Mouse (Mus musculus) stomach, embryonic 14.5 days (tissue): ENCODE data around the gene Gm17662. TPM values are rescaled to one million over a fixed set of nuclear protein-coding genes. Genes with fewer than 3 reads are reported as not detected.

Experiments used
- ATAC-seq: fragments of 200-750 bp; cut with Nextera tagmentation; 2 replicates; pipeline ENCODE4 v1.8.0; 2017; ENCODE audit warnings: low read depth, moderate TSS enrichment; ENCODE audit not compliant: insufficient number of reproducible peaks, insufficient read depth, low FRiP score
- H3K27ac ChIP-seq: fragments of 300-500 bp; sonication (generic); 2 replicates; pipeline ENCODE4 v1.5.1; 2014; ENCODE audit warnings: mild to moderate bottlenecking, low read length, moderate library complexity, mixed read lengths
- H3K27me3 ChIP-seq: fragments of 300-500 bp; sonication (generic); 2 replicates; pipeline ENCODE4 v1.6.1; 2014; ENCODE audit warnings: low read length, control low read depth, mixed read lengths; ENCODE audit not compliant: control insufficient read depth, insufficient read depth
- H3K36me3 ChIP-seq: fragments of 300-500 bp; sonication (generic); 2 replicates; pipeline ENCODE4 v1.6.1; 2014; ENCODE audit warnings: mild to moderate bottlenecking, control low read depth, low read length, moderate library complexity, mixed read lengths; ENCODE audit not compliant: control insufficient read depth, insufficient read depth
- H3K4me1 ChIP-seq: fragments of 300-500 bp; sonication (generic); 2 replicates; pipeline ENCODE4 v1.6.1; 2014; ENCODE audit warnings: low read length, control low read depth, mixed read lengths; ENCODE audit not compliant: control insufficient read depth, insufficient read depth
- H3K4me2 ChIP-seq: fragments of 300-500 bp; sonication (generic); replicated peaks from 2 replicates; pipeline ENCODE4 v1.6.1; 2014; ENCODE audit warnings: low read depth, low read length, control low read depth
- H3K4me3 ChIP-seq: fragments of 300-500 bp; sonication (generic); 2 replicates; pipeline ENCODE4 v1.5.1; 2014; ENCODE audit warnings: low read depth, low read length, control low read depth
- H3K9ac ChIP-seq: fragments of 300-500 bp; sonication (generic); replicated peaks from 2 replicates; pipeline ENCODE4 v1.6.1; 2014; ENCODE audit warnings: low read depth, mild to moderate bottlenecking, control low read depth, low read length, moderate library complexity, mixed read lengths
- H3K9me3 ChIP-seq: fragments of 300-500 bp; sonication (generic); 2 replicates; pipeline ENCODE4 v1.6.1; 2016; ENCODE audit warnings: low read depth, low read length, control low read depth; ENCODE audit not compliant: control insufficient read depth
- WGBS: fragments of 180-500 bp; shearing (Covaris S2); extraction: QIAGEN DNeasy Blood & Tissue Kit; methylation state at CpG from one replicate; pipeline ENCODE4 v1.1.7; 2014; 5-methylcytosine and 5-hydroxymethylcytosine counted together
- polyA plus RNA-seq: library from polyadenylated mRNA; unstranded; fragments of >200 nt; fragmentation: Nextera tagmentation; extraction: Ambion mirVana; gene quantifications from 2 replicates; pipeline ENCODE4 v1.2.1, GENCODE M21; 2014

The Gm17662 gene
- polyA plus RNA-seq, 1 experiment from 2014 or later, result not detected

GRCm38 (mm10) chr4:104824381-104825077 lies 32.6 kb upstream of the Gm17662 start:
- no peaks in the 10 kb centered on the region for H3K4me1 ChIP-seq
- no peak for ATAC-seq
- WGBS, result 65% methylated on average over 7 of the region's 7 CpGs

DNA sequence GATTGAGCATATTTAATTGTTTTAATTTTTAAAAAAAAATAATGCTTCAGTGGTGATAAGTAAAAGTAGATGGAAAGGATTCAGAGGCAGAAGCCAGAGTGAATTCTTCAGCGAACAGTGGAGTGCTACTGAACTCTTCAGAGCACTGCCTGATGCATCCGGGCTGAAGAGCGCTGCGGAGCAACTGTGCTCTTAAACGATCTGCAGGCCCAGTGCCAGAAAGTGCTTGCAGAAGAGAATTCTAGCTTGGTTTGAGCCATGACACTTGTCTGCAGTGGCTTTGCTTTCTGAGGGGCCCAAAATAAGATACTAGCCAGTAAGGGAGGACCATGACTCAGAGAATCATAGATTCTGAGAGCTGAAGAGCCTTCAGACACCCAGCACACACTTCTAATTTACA lies 28.2 kb upstream of the Gm17662 start:
- no peak overlapping the region for H3K9ac ChIP-seq
- 59% methylated on average over 5 of the region's 5 CpGs for WGBS
- no peak overlapping the region for H3K4me3 ChIP-seq
- no peaks in the 10 kb centered on the region for H3K9me3 ChIP-seq
- no peak for ATAC-seq
- H3K27me3 ChIP-seq, result no peaks in the 10 kb centered on the region
- no peak overlapping the region for H3K4me2 ChIP-seq
- H3K4me1 ChIP-seq, result no peaks in the 10 kb centered on the region
- no peaks in the 10 kb centered on the region for H3K36me3 ChIP-seq
- H3K27ac ChIP-seq, result no peak overlapping the region

More at GRCm38 (mm10) chr4:104824381-104825077, 32.6 kb upstream of the Gm17662 start:
- no peak overlapping the region for H3K9ac ChIP-seq
- H3K27ac ChIP-seq, result no peak overlapping the region
- H3K9me3 ChIP-seq, result no peaks in the 10 kb centered on the region
- H3K36me3 ChIP-seq, result no peaks in the 10 kb centered on the region
- no peak overlapping the region for H3K4me2 ChIP-seq
- H3K27me3 ChIP-seq, result no peaks in the 10 kb centered on the region
- no peak overlapping the region for H3K4me3 ChIP-seq

GRCm38 (mm10) chr4:104835096-104835495 lies 22.0 kb upstream of the Gm17662 start:
- ATAC-seq, result no peak
- H3K9me3 ChIP-seq, result no peaks in the 10 kb centered on the region
- H3K4me3 ChIP-seq, result no peak overlapping the region
- H3K4me1 ChIP-seq, result no peaks in the 10 kb centered on the region
- WGBS, result 63% methylated on average over 5 of the region's 5 CpGs
- H3K9ac ChIP-seq, result no peak overlapping the region
- H3K27ac ChIP-seq, result no peak overlapping the region
- H3K27me3 ChIP-seq, result no peaks in the 10 kb centered on the region
- H3K36me3 ChIP-seq, result no peaks in the 10 kb centered on the region
- H3K4me2 ChIP-seq, result no peak overlapping the region

DNA sequence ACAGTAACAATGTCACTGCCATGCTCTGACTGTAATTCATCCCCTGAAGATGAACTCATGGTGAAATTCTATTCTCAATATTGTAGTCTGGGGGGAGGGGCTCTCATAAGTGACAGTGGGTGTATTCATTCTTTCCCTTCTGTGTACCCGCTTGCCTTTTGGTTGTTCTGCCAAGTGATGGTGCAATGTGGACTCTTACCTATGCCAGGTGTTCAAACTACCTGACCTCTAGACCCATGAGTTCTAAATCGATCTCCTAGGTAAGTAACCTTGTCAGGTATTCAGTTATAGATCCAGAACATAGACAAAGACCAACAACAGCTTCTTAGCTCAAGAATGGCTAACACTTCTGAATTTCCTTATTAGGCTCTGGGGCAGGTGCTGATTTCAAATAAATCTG lies 18.8 kb upstream of the Gm17662 start:
- Histone ChIP-seq H3K4me3 (no peak overlapping the region), H3K27ac (no peak overlapping the region), H3K27me3 (no peaks in the 10 kb centered on the region), H3K9ac (no peak overlapping the region), H3K4me1 (no peaks in the 10 kb centered on the region), H3K9me3 (no peaks in the 10 kb centered on the region), H3K4me2 (no peak overlapping the region), H3K36me3 (no peaks in the 10 kb centered on the region)
- WGBS, result 78% methylated on average over 2 of the region's 2 CpGs
- ATAC-seq, result no peak

- 78% methylated on average over 5 of the region's 5 CpGs for WGBS
- Histone ChIP-seq H3K4me1 (no peaks in the 10 kb centered on the region), H3K36me3 (no peaks in the 10 kb centered on the region), H3K9me3 (no peaks in the 10 kb centered on the region), H3K4me2 (no peak overlapping the region), H3K27ac (no peak overlapping the region), H3K27me3 (no peaks in the 10 kb centered on the region), H3K9ac (no peak overlapping the region), H3K4me3 (no peak overlapping the region)
- ATAC-seq, result no peak
Observed at GRCm38 (mm10) chr4:104842204-104842603, 14.9 kb upstream of the Gm17662 start.

DNA sequence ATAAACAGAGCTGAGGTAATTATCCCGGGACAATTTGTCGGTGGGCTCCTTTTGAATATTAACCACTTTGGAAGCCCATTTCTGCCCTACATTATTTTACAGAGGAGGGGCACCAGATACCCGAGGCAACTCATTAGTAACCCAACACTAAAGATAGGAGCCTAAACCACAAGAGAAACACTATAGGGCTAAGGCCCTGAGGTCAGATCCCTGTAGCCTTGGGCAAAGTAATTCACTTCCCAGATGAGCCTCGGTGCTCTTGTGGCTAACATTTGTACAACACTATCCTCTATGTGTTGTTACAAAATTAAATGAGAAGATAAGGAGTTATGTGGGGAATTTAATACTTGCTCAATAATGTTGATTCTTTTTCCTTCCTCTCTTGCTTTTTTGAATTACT lies 13.6 kb upstream of the Gm17662 start:
- no peaks in the 10 kb centered on the region for H3K4me1 ChIP-seq
- 54% methylated on average over 4 of the region's 4 CpGs for WGBS
- H3K27me3 ChIP-seq, result no peaks in the 10 kb centered on the region
- H3K4me3 ChIP-seq, result no peak overlapping the region
- H3K27ac ChIP-seq, result no peak overlapping the region
- ATAC-seq, result no peak
- no peak overlapping the region for H3K9ac ChIP-seq
- no peaks in the 10 kb centered on the region for H3K9me3 ChIP-seq
- H3K36me3 ChIP-seq, result no peaks in the 10 kb centered on the region
- no peak overlapping the region for H3K4me2 ChIP-seq

GRCm38 (mm10) chr4:104855216-104855615 lies 1.9 kb upstream of the Gm17662 start:
- Histone ChIP-seq H3K4me3 (no peak overlapping the region), H3K9ac (no peak overlapping the region), H3K27me3 (no peaks in the 10 kb centered on the region), H3K9me3 (no peaks in the 10 kb centered on the region), H3K27ac (no peak overlapping the region), H3K36me3 (no peaks in the 10 kb centered on the region), H3K4me2 (no peak overlapping the region), H3K4me1 (no peaks in the 10 kb centered on the region)
- 89% methylated on average over 2 of the region's 2 CpGs for WGBS
- ATAC-seq, result no peak

DNA sequence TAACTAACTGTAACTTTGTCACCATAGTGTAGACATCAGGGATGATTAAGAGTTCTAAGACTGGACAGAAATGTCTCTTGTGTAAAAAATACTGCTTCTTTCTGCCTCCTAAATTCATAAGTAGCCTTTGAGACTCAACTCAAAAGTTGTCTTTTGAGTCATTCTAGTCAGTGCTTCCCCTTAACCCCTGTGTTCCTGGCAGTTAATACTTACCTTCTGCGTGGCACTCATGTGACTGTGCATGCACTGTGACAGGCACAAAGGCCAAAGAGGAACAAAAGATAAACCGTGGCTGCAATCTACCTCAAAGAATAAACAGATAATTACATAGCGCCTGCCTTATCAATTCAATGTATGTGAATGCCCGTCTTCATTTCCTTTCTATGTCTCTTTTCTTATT lies 694 bp downstream of the Gm17662 start:
- ATAC-seq, result no peak
- H3K4me3 ChIP-seq, result no peak overlapping the region
- H3K4me1 ChIP-seq, result no peaks in the 10 kb centered on the region

GRCm38 (mm10) chr4:104861241-104861640 lies 4.1 kb downstream of the Gm17662 start:
- Histone ChIP-seq H3K4me3 (no peak overlapping the region), H3K9me3 (no peaks in the 10 kb centered on the region), H3K4me2 (no peak overlapping the region), H3K4me1 (no peaks in the 10 kb centered on the region), H3K27ac (no peak overlapping the region), H3K9ac (no peak overlapping the region), H3K36me3 (no peaks in the 10 kb centered on the region), H3K27me3 (no peaks in the 10 kb centered on the region)
- ATAC-seq, result no peak
- 80% methylated on average over 8 of the region's 8 CpGs for WGBS

More for the DNA sequence above, 694 bp downstream of the Gm17662 start:
- H3K4me2 ChIP-seq, result no peak overlapping the region
- no peaks in the 10 kb centered on the region for H3K9me3 ChIP-seq
- H3K36me3 ChIP-seq, result no peaks in the 10 kb centered on the region
- no peak overlapping the region for H3K9ac ChIP-seq
- WGBS, result 65% methylated on average over 4 of the region's 4 CpGs
- H3K27me3 ChIP-seq, result no peaks in the 10 kb centered on the region
- H3K27ac ChIP-seq, result no peak overlapping the region
